In genomic region chr6:52259811-52260261, GRCm38 (mm10) we compare ENCODE assay signal across 8 mouse cellular contexts. TPM values are rescaled to one million over a fixed set of nuclear protein-coding genes. Genes with fewer than 3 reads are reported as not detected.
DNase-seq lines count a peak whose midpoint lies in the region; ATAC-seq and TF ChIP-seq lines count a peak whose summit lies in the region.

No protein-coding gene starts in this region.

- H3K4me1 ChIP-seq in thymus, adult 2 months (replicated peaks; ENCODE audit: control insufficient read depth, insufficient read depth, low read length): peaks cover 3% of the 10 kb centered on the region; the same call in 1 of the 2 replicates
- peaks cover 10% of the 10 kb centered on the region; the same call in 1 of the 2 replicates for H3K4me1 ChIP-seq in forebrain, embryonic 13.5 days
- H3K4me1 ChIP-seq in limb, embryonic 13.5 days: peaks cover 20% of the 10 kb centered on the region

- H3K4me3 ChIP-seq in thymus, adult 2 months (ENCODE audit: control insufficient read depth, insufficient read depth, low read length): peak overlapping the region; percentile 19; the same call in 1 of the 2 replicates
- H3K4me3 ChIP-seq in forebrain, embryonic 13.5 days: peak overlapping the region; percentile 25
- peak overlapping the region; percentile 95 for H3K4me3 ChIP-seq in limb, embryonic 13.5 days

- ATAC-seq in forebrain, embryonic 13.5 days: no peak
- no peak; the same call in 1 of the 2 replicates for ATAC-seq in limb, embryonic 13.5 days (ENCODE audit: low FRiP score, low read depth)
- no peak for ATAC-seq in megakaryocyte progenitor cell, adult 5-6 weeks (replicated peaks; ENCODE audit: poor library complexity)

- DNase-seq in thymus, adult 2 months: no peak
- DNase-seq in thymus, adult 18-20 months: no peak
- DNase-seq in urinary bladder, postnatal 25 days (ENCODE audit: low spot score): peak; percentile 48
- no peak for DNase-seq in adrenal gland, postnatal 25 days
- DNase-seq in ovary, postnatal 14 days (ENCODE audit: low spot score): no peak

- H3K4me2 ChIP-seq in forebrain, embryonic 13.5 days: peak overlapping the region; percentile 51
- peak overlapping the region; percentile 69 for H3K4me2 ChIP-seq in limb, embryonic 13.5 days (replicated peaks)

- TF ChIP-seq CTCF in thymus, adult 2 months (IDR thresholded peaks at IDR 0.05; ENCODE audit: borderline replicate concordance, control insufficient read depth, extremely low read depth, insufficient read depth, low read length, poor library complexity): no peak

- H3K27ac ChIP-seq in thymus, adult 2 months (ENCODE audit: control insufficient read depth, insufficient read depth, low read length): no peak overlapping the region
- no peak overlapping the region for H3K27ac ChIP-seq in forebrain, embryonic 13.5 days
- H3K27ac ChIP-seq in limb, embryonic 13.5 days: peak overlapping the region; percentile 97

- H3K27me3 ChIP-seq in thymus, adult 2 months (ENCODE audit: control insufficient read depth, insufficient read depth, low read length): peaks cover 40% of the 10 kb centered on the region
- H3K27me3 ChIP-seq in forebrain, embryonic 13.5 days: peaks cover 96% of the 10 kb centered on the region
- peaks cover 19% of the 10 kb centered on the region; the same call in 1 of the 2 replicates for H3K27me3 ChIP-seq in limb, embryonic 13.5 days

- WGBS in thymus, adult 2 months: 3% methylated on average over 39 of the region's 39 CpGs
- under 1% methylated on average over 39 of the region's 39 CpGs for WGBS in forebrain, embryonic 13.5 days
- under 1% methylated on average over 30 of the region's 39 CpGs for WGBS in limb, embryonic 13.5 days

- no peaks in the 10 kb centered on the region for H3K9me3 ChIP-seq in forebrain, embryonic 13.5 days (replicated peaks)
- H3K9me3 ChIP-seq in limb, embryonic 13.5 days: no peaks in the 10 kb centered on the region

- H3K36me3 ChIP-seq in thymus, adult 2 months (ENCODE audit: control insufficient read depth, insufficient read depth, low read length): no peaks in the 10 kb centered on the region
- H3K36me3 ChIP-seq in forebrain, embryonic 13.5 days (ENCODE audit: poor library complexity, severe bottlenecking): no peaks in the 10 kb centered on the region
- H3K36me3 ChIP-seq in limb, embryonic 13.5 days: no peaks in the 10 kb centered on the region

- no peak for TF ChIP-seq POLR2A in thymus, adult 2 months (IDR thresholded peaks at IDR 0.05; ENCODE audit: control insufficient read depth, extremely low read depth, insufficient read depth, low read length, poor library complexity)

- no peak overlapping the region for H3K9ac ChIP-seq in forebrain, embryonic 13.5 days
- peak overlapping the region; percentile 100 for H3K9ac ChIP-seq in limb, embryonic 13.5 days

RNA-seq across cellular contexts. Expression of gene Hoxa13, which starts 0.8 kb away (rescaled TPM):
- polyA plus RNA-seq in thymus, adult 2 months (2012; rRNA removed): not detected in 2 replicates
- polyA plus RNA-seq in forebrain, embryonic 13.5 days (2015; fragmentation: Nextera tagmentation; extraction: Ambion mirVana): not detected in 2 replicates
- 24.5 and 27.7 TPM in 2 replicates for polyA plus RNA-seq in limb, embryonic 13.5 days (2015; fragmentation: Nextera tagmentation; extraction: Ambion mirVana)
- not detected in 2 replicates for total RNA-seq in megakaryocyte progenitor cell, adult 5-6 weeks (2015)
- total RNA-seq in megakaryocyte progenitor cell, adult 5-6 weeks (2017): not detected in 2 replicates
- not detected in 2 replicates for total RNA-seq in adrenal gland, postnatal 25 days (2021)

RNA-seq across cellular contexts. Expression of gene Hoxa11, which starts 14.2 kb away (rescaled TPM):
- polyA plus RNA-seq in thymus, adult 2 months (2012; rRNA removed): not detected in 2 replicates
- polyA plus RNA-seq in forebrain, embryonic 13.5 days (2015; fragmentation: Nextera tagmentation; extraction: Ambion mirVana): 0.12 TPM in 1 of 2 replicates, not detected in the other
- polyA plus RNA-seq in limb, embryonic 13.5 days (2015; fragmentation: Nextera tagmentation; extraction: Ambion mirVana): 44.5 and 55.0 TPM in 2 replicates
- total RNA-seq in megakaryocyte progenitor cell, adult 5-6 weeks (2015): not detected in 2 replicates
- 0.10 TPM in 1 of 2 replicates, not detected in the other for total RNA-seq in megakaryocyte progenitor cell, adult 5-6 weeks (2017)
- total RNA-seq in adrenal gland, postnatal 25 days (2021): not detected in 2 replicates

RNA-seq across cellular contexts. Expression of gene Hoxa10, which starts 19.2 kb away (rescaled TPM):
- not detected in 2 replicates for polyA plus RNA-seq in thymus, adult 2 months (2012; rRNA removed)
- polyA plus RNA-seq in forebrain, embryonic 13.5 days (2015; fragmentation: Nextera tagmentation; extraction: Ambion mirVana): 0.09 TPM in 1 of 2 replicates, not detected in the other
- 191 and 207 TPM in 2 replicates for polyA plus RNA-seq in limb, embryonic 13.5 days (2015; fragmentation: Nextera tagmentation; extraction: Ambion mirVana)
- 0.12 and 0.24 TPM in 2 replicates for total RNA-seq in megakaryocyte progenitor cell, adult 5-6 weeks (2015)
- total RNA-seq in megakaryocyte progenitor cell, adult 5-6 weeks (2017): 0.30 TPM in 1 of 2 replicates, not detected in the other
- total RNA-seq in adrenal gland, postnatal 25 days (2021): 0.62 TPM in 1 of 2 replicates, not detected in the other

RNA-seq across cellular contexts. Expression of gene Hoxa9, which starts 28.9 kb away (rescaled TPM):
- 0.26 and 0.56 TPM in 2 replicates for polyA plus RNA-seq in thymus, adult 2 months (2012; rRNA removed)
- not detected in 2 replicates for polyA plus RNA-seq in forebrain, embryonic 13.5 days (2015; fragmentation: Nextera tagmentation; extraction: Ambion mirVana)
- polyA plus RNA-seq in limb, embryonic 13.5 days (2015; fragmentation: Nextera tagmentation; extraction: Ambion mirVana): 58.3 and 63.5 TPM in 2 replicates
- 8.1 and 10.7 TPM in 2 replicates for total RNA-seq in megakaryocyte progenitor cell, adult 5-6 weeks (2015)
- total RNA-seq in megakaryocyte progenitor cell, adult 5-6 weeks (2017): 23.4 and 24.9 TPM in 2 replicates
- 0.61 and 1.5 TPM in 2 replicates for total RNA-seq in adrenal gland, postnatal 25 days (2021)

RNA-seq across cellular contexts. Expression of gene Hoxa7, which starts 38.2 kb away (rescaled TPM):
- 2.5 and 3.4 TPM in 2 replicates for polyA plus RNA-seq in thymus, adult 2 months (2012; rRNA removed)
- polyA plus RNA-seq in forebrain, embryonic 13.5 days (2015; fragmentation: Nextera tagmentation; extraction: Ambion mirVana): not detected in 2 replicates
- 11.8 and 13.1 TPM in 2 replicates for polyA plus RNA-seq in limb, embryonic 13.5 days (2015; fragmentation: Nextera tagmentation; extraction: Ambion mirVana)
- total RNA-seq in megakaryocyte progenitor cell, adult 5-6 weeks (2015): 11.4 and 15.7 TPM in 2 replicates
- total RNA-seq in megakaryocyte progenitor cell, adult 5-6 weeks (2017): 5.5 and 8.2 TPM in 2 replicates
- 12.9 and 18.3 TPM in 2 replicates for total RNA-seq in adrenal gland, postnatal 25 days (2021)

Comparison
In these comparisons a context has a peak if more than half of its experiments do, and no peak if none do; other contexts are left out.
1. H3K4me3 ChIP-seq: peak in every context shown above with its lines; median percentile 95 in limb, embryonic 13.5 days; 25 in forebrain, embryonic 13.5 days; 19 in thymus, adult 2 months.
2. RNA of gene Hoxa13, which starts 0.8 kb away (polyA plus RNA-seq): 24.5 to 27.7 TPM in limb, embryonic 13.5 days; not detected in thymus, adult 2 months and not detected in forebrain, embryonic 13.5 days; every median in the first group is over 10 times any median in the second.
3. RNA of gene Hoxa11, which starts 14.2 kb away (polyA plus RNA-seq): 44.5 to 55.0 TPM in limb, embryonic 13.5 days; 0.12 TPM in forebrain, embryonic 13.5 days and not detected in thymus, adult 2 months; every median in the first group is over 10 times any median in the second.
4. RNA of gene Hoxa10, which starts 19.2 kb away (polyA plus RNA-seq): 191 to 207 TPM in limb, embryonic 13.5 days; 0.09 TPM in forebrain, embryonic 13.5 days and not detected in thymus, adult 2 months; every median in the first group is over 100 times any median in the second.